8 mouse cellular contexts compared by ENCODE assay signal in the genomic region with DNA sequence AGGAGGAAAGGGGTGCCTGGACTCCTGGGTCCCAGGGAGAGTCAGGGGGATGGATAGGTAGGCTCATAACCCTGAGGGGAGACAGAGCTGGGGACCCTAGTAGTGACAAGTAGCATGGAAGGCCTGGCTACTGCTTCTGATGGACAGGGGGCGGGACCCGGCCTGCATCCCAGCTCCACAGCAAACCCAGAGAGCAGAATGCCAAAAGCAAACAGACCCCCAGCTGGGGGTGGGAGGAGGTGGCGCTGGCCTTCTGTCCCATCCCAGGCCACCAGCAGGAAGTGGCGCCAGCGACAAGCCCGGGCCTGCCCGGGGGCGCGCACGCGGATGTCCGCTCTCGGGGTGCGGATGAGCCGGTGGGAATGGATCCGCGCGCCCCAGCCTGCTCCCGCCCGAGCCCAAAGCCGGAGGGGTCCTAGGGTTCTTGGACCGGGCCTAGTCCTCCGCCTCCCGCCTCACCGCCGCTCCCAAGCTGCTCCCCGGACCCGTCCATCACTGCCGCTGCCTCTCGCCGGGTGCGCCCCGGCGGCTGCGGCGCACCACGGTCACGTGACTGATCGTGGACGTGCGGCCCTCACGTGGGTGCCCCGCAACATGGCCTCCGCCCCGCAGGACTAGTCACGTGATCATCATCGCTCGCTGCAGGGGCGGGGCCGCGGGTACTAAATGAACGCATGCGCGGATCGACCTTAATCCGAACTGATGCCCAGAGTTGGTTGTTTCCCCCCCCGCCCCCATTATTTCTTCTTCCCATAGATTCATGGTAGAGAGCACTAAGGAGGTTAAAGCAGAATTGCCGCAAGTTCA. TPM values are rescaled to one million over a fixed set of nuclear protein-coding genes. Genes with fewer than 3 reads are reported as not detected.
DNase-seq lines count a peak whose midpoint lies in the region; ATAC-seq lines count a peak whose summit lies in the region.

A gene (minus strand): TSS at position 616 of the 807 bp plus-strand sequence.

- peak within 1 kb of the TSS; percentile 63 for H3K27ac ChIP-seq in brown adipose tissue, adult 24 weeks (replicated peaks; ENCODE audit: low read depth, low read length)
- peak within 1 kb of the TSS; percentile 40 to 64; a peak in 2 of 4 replicates for H3K27ac ChIP-seq in heart, embryonic 14.5 days (replicated peaks in 1 of 2; ENCODE audit: control insufficient read depth in 1 of 2, insufficient read depth in 1 of 2, low read depth in 2 of 2, low read length in 2 of 2)
- peak within 1 kb of the TSS; percentile 76 for H3K27ac ChIP-seq in liver, embryonic 13.5 days
- H3K27ac ChIP-seq in stomach, embryonic 16.5 days (ENCODE audit: low read length): peak within 1 kb of the TSS; percentile 4

- H3K36me3 ChIP-seq in heart, embryonic 14.5 days (ENCODE audit: control insufficient read depth, insufficient read depth, low read length): peaks cover 39% of the 10 kb centered on the region
- H3K36me3 ChIP-seq in liver, embryonic 13.5 days: peaks cover 40% of the 10 kb centered on the region
- peaks cover 5% of the 10 kb centered on the region; the same call in 1 of the 2 replicates for H3K36me3 ChIP-seq in stomach, embryonic 16.5 days (ENCODE audit: control insufficient read depth, insufficient read depth, low read length)

- peak within 1 kb of the TSS; percentile 93 for H3K4me3 ChIP-seq in brown adipose tissue, adult 24 weeks (ENCODE audit: insufficient read depth, low read depth, low read length)
- H3K4me3 ChIP-seq in heart, embryonic 14.5 days (ENCODE audit: control insufficient read depth in 1 of 2, insufficient read depth in 1 of 2, low read depth in 1 of 2, low read length in 2 of 2): peak within 1 kb of the TSS; percentile 87 to 89
- H3K4me3 ChIP-seq in liver, embryonic 13.5 days (replicated peaks): peak within 1 kb of the TSS; percentile 79
- H3K4me3 ChIP-seq in stomach, embryonic 16.5 days (replicated peaks; ENCODE audit: low read length): peak within 1 kb of the TSS; percentile 82

- H3K4me2 ChIP-seq in heart, embryonic 14.5 days (ENCODE audit: low read length): peak within 1 kb of the TSS; percentile 88
- H3K4me2 ChIP-seq in liver, embryonic 13.5 days: peak within 1 kb of the TSS; percentile 94
- peak within 1 kb of the TSS; percentile 86 for H3K4me2 ChIP-seq in stomach, embryonic 16.5 days (ENCODE audit: low read depth, low read length)

- peaks cover 6% of the 10 kb centered on the region for H3K4me1 ChIP-seq in brown adipose tissue, adult 24 weeks (ENCODE audit: control insufficient read depth, insufficient read depth, insufficient read length, low read length)
- peaks cover 6 to 14% of the 10 kb centered on the region in 2 experiments; a peak in 3 of 4 replicates for H3K4me1 ChIP-seq in heart, embryonic 14.5 days (ENCODE audit: control insufficient read depth in 2 of 2, insufficient read depth in 2 of 2, low read length in 2 of 2)
- peaks cover 61% of the 10 kb centered on the region for H3K4me1 ChIP-seq in liver, embryonic 13.5 days (replicated peaks)
- H3K4me1 ChIP-seq in stomach, embryonic 16.5 days (ENCODE audit: control insufficient read depth, insufficient read depth, low read length): peaks cover 14% of the 10 kb centered on the region

- H3K27me3 ChIP-seq in heart, embryonic 14.5 days (ENCODE audit: control insufficient read depth, insufficient read depth, low read length): no peaks in the 10 kb centered on the region
- H3K27me3 ChIP-seq in liver, embryonic 13.5 days: no peaks in the 10 kb centered on the region
- H3K27me3 ChIP-seq in stomach, embryonic 16.5 days (ENCODE audit: control insufficient read depth, insufficient read depth, low read length): no peaks in the 10 kb centered on the region

- DNase-seq in CD4-positive, CD25-positive, alpha-beta regulatory T cell, adult 2 months (ENCODE audit: low read depth, low spot score): peak; percentile 98
- peak; percentile 86 for DNase-seq in fibroblast of lung, adult 2 months (ENCODE audit: low read depth)
- peak; percentile 97 for DNase-seq in kidney, postnatal 14 days
- DNase-seq in liver, embryonic 13.5 days: peak; percentile 93
- peak; percentile 95 for DNase-seq in neural tube, embryonic 10.5 days (ENCODE audit: extremely low spot score, low spot score)

- peak within 1 kb of the TSS; percentile 92 for H3K9ac ChIP-seq in heart, embryonic 14.5 days (ENCODE audit: low read length)
- peak within 1 kb of the TSS; percentile 87 for H3K9ac ChIP-seq in liver, embryonic 13.5 days
- H3K9ac ChIP-seq in stomach, embryonic 16.5 days (ENCODE audit: low read length): peak within 1 kb of the TSS; percentile 88

- WGBS in heart, embryonic 14.5 days: under 1% methylated on average over 56 of the region's 58 CpGs
- WGBS in liver, embryonic 13.5 days (ENCODE audit: insufficient replicate concordance): under 1% methylated on average over 57 of the region's 58 CpGs
- under 1% methylated on average over 57 of the region's 58 CpGs for WGBS in stomach, embryonic 16.5 days

- no peaks in the 10 kb centered on the region for H3K9me3 ChIP-seq in heart, embryonic 14.5 days (ENCODE audit: control insufficient read depth, low read length)
- H3K9me3 ChIP-seq in liver, embryonic 13.5 days (replicated peaks): no peaks in the 10 kb centered on the region
- H3K9me3 ChIP-seq in stomach, embryonic 16.5 days (replicated peaks; ENCODE audit: control insufficient read depth, low read length): no peaks in the 10 kb centered on the region

- peak; percentile 77 for ATAC-seq in heart, embryonic 14.5 days (ENCODE audit: insufficient number of reproducible peaks, insufficient read depth, low FRiP score, low read depth)
- ATAC-seq in liver, embryonic 13.5 days (ENCODE audit: low read depth): peak; percentile 77
- peak; percentile 82 for ATAC-seq in stomach, embryonic 16.5 days (ENCODE audit: insufficient read depth, low FRiP score)

RNA-seq across cellular contexts. Expression of the gene that starts here (rescaled TPM):
- polyA plus RNA-seq in brown adipose tissue, adult 24 weeks (2012; ENCODE audit: insufficient read depth, insufficient read length, missing spikeins): 20.1 and 26.9 TPM in 2 replicates
- 89.9 and 102 TPM in 2 replicates for polyA plus RNA-seq in heart, embryonic 14.5 days (2014; fragmentation: Nextera tagmentation; extraction: Ambion mirVana)
- polyA plus RNA-seq in liver, embryonic 13.5 days (2015; fragmentation: Nextera tagmentation; extraction: Ambion mirVana): 104 and 106 TPM in 2 replicates
- polyA plus RNA-seq in stomach, embryonic 16.5 days (2015; fragmentation: Nextera tagmentation; extraction: Ambion mirVana): 116 and 142 TPM in 2 replicates

Comparison
In these comparisons a context has a peak if more than half of its experiments do, and no peak if none do; other contexts are left out.
1. Peak in every context shown above with its lines: DNase-seq, ATAC-seq, H3K4me3 ChIP-seq and H3K27ac ChIP-seq.
2. H3K27ac ChIP-seq: peak in every context shown above with its lines; median percentile 76 in liver, embryonic 13.5 days; 63 in brown adipose tissue, adult 24 weeks; 52 in heart, embryonic 14.5 days; 4 in stomach, embryonic 16.5 days.